Mouse (Mus musculus): ENCODE data around the gene Gm21985. TPM values are rescaled to one million over a fixed set of nuclear protein-coding genes. Genes with fewer than 3 reads are reported as not detected.
"Not testable (repeated sequence)": the region's sequence is repeated elsewhere in the genome, so short reads cannot be mapped to it uniquely, and the experiment has no call there.

Gm21985 gene
- total RNA-seq, 2 experiments from 2014 or later, result 1.3 TPM; not detected in 1

GRCm38 (mm10) chr2:112378973-112379898 lies 113.1 kb downstream of the Gm21985 start, which contains the start of gene Katnbl1:
TSS of gene Katnbl1 (plus strand) at chr2:112379211.
- peak; percentile 97 for ATAC-seq (replicated peaks; ENCODE audit: low FRiP score, poor library complexity, severe bottlenecking)

DNA sequence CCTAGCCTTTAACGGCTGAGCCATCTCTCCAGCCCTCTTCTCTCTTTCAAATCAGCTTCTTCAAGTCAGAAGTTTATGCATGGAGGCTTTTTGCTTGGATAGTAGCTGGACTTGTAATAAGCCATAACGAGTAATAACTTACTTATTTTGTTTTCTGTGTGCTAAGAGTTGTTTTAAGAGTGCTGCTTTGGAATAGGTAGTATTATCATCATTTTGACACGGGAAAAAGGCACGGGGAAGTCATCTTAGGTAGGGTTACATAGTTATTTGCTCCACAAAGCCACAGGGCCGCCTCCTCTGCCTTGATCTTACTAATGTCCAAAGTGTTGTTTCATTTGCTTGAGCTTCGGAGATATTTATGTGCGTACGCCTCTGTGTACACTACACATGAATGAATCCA lies 114.0 kb downstream of the Gm21985 start:
- no peak for ATAC-seq (replicated peaks; ENCODE audit: low FRiP score, poor library complexity, severe bottlenecking)

DNA sequence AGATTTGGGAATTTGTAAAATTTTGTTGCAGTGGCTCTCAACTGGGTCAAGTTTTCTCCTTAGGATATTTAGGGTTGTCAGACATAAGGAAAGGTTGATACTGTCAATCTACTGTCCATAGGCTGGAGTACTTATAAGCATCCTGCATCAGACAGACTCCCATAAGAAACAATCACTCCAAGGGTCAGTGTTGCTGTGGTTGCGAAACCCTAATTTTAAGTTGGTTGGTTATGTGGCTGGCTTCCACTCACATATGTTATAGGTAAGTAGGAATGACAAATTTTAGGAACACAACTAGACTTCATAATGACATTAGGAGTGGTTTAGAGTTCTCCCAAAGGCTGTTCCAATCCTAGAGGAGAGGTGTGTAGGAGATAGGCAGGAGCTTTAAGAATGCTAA lies 115.1 kb downstream of the Gm21985 start:
- ATAC-seq (replicated peaks; ENCODE audit: low FRiP score, poor library complexity, severe bottlenecking), result no peak

GRCm38 (mm10) chr2:112390843-112391242 lies 124.7 kb downstream of the Gm21985 start:
- ATAC-seq (replicated peaks; ENCODE audit: low FRiP score, poor library complexity, severe bottlenecking), result no peak

- no peak for ATAC-seq (replicated peaks; ENCODE audit: low FRiP score, poor library complexity, severe bottlenecking)
Measured at GRCm38 (mm10) chr2:112391346-112392000, 125.4 kb downstream of the Gm21985 start.

- no peak for ATAC-seq (replicated peaks; ENCODE audit: low FRiP score, poor library complexity, severe bottlenecking)
Measured at GRCm38 (mm10) chr2:112392689-112393088, 126.6 kb downstream of the Gm21985 start.

- no peak for ATAC-seq (replicated peaks; ENCODE audit: low FRiP score, poor library complexity, severe bottlenecking)
Measured at GRCm38 (mm10) chr2:112393958-112394357, 127.8 kb downstream of the Gm21985 start.

GRCm38 (mm10) chr2:112396649-112397048 lies 130.5 kb downstream of the Gm21985 start:
- no peak for ATAC-seq (replicated peaks; ENCODE audit: low FRiP score, poor library complexity, severe bottlenecking)

DNA sequence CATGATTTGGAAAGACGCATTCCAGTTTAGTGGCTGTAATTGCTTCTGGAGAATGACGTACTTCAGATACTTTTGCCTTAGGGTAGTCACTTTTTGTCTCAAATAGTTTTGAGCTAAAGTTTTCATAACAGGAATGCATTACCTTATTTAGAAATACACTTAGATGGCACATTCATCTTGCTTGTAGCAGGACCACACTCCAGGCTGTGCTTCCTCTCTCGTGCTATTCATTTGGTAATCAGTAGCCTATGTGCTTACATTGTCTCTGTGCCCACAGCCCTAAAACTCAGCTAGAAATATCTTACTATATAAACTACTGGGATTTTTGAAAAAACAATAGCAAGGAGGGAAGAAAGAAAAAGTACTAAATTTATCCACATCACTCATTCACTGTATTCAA lies 140.9 kb downstream of the Gm21985 start:
- ATAC-seq (replicated peaks; ENCODE audit: low FRiP score, poor library complexity, severe bottlenecking), result no peak

DNA sequence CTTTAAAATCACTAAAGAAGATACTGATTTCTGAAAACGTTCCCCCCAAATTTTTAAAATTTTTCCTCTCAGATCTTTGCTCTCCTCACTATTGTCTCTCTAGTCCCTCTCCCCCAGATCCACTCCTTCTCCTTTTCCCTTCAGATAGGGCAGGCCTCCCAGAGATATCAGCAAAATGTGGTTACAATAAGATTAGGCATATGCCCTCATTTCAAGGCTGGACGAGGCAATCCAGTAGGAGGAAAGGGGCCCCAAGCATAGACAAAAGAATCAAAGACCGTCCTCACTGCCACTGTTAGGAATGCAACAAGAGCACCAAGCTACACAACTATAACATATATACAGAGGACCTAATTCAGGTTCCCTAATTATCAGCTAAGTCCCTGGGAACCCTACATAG lies 159.2 kb downstream of the Gm21985 start:
- no peak for ATAC-seq (replicated peaks; ENCODE audit: low FRiP score, poor library complexity, severe bottlenecking)

DNA sequence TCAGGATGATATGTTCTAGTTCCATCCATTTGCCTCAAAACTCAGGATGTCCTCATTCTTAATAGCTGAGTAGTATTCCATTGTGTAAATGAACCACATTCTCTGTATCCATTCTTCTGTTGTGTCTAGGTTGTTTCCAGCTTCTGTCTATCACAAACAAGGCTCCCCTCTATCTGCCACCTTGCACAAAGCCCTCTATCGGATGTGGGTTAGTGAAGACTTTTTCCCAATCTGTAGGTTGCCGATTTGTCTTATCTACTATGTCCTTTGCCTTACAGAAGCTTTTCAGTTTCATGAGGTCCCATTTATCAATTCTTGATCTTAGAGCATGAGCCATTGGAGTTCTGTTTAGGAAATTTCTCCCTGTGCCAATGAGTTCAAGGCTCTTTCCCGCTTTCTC lies 162.4 kb downstream of the Gm21985 start:
- not testable (repeated sequence) for ATAC-seq (replicated peaks; ENCODE audit: low FRiP score, poor library complexity, severe bottlenecking)

DNA sequence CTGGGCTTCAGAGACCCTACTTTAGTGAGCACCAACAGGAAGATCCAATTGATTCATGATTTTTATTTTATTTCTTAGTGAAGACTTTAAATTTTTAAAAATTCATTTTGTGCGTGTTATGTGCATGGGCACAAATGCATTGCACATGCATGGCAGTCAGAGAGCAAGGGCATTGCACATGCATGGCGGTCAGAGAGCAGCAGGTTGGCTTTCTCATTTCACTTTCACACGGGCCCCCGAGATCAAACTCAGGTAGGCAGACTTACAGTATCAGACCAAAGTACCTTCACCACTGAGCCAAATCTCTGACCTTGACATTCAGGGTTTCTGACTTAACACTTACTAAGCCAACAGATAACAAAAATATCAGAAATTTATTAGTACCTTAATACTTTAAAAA lies 163.6 kb downstream of the Gm21985 start:
- no peak for ATAC-seq (replicated peaks; ENCODE audit: low FRiP score, poor library complexity, severe bottlenecking)

GRCm38 (mm10) chr2:112430403-112430802 lies 164.3 kb downstream of the Gm21985 start:
- ATAC-seq (replicated peaks; ENCODE audit: low FRiP score, poor library complexity, severe bottlenecking), result no peak

GRCm38 (mm10) chr2:112432523-112432922 lies 166.4 kb downstream of the Gm21985 start:
- no peak for ATAC-seq (replicated peaks; ENCODE audit: low FRiP score, poor library complexity, severe bottlenecking)

GRCm38 (mm10) chr2:112433359-112433758 lies 167.2 kb downstream of the Gm21985 start:
- no peak for ATAC-seq (replicated peaks; ENCODE audit: low FRiP score, poor library complexity, severe bottlenecking)

DNA sequence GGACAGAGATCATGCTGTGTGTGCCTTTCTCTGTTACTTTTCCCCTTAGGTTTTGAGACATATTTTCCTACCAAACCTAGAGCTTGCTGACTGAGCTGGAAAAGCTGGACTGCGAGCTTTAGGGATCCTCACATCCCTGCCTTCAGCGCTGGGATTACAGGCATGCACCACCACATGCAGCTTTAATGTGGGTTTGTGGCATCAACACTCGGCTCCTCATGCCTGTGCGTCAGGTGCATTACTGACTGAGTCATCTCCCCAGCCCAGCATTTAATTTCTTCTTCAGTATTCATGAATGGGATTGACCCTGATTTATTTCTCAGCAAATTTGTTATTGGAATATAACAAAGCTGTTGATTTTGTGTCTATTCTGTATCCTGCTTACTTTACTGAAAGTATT lies 170.2 kb downstream of the Gm21985 start:
- no peak for ATAC-seq (replicated peaks; ENCODE audit: low FRiP score, poor library complexity, severe bottlenecking)

DNA sequence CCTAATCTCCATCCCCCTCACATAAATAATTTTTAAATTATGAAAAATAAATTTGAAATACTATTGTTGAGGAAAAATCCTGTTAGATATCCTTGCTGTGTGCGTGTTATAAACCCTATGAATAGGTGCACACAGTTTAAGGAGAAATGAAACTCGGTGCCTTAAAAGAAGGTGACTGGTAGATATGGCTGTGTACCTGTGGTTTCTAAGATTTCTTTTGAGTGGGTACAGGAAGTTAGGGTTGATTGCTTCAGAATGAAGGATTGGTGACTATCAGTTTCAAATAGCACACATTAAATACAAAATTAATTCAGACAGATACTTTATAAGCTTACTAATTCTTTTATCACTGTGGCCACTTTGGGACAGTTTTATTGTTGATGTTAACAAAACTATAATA lies 171.5 kb downstream of the Gm21985 start:
- no peak for ATAC-seq (replicated peaks; ENCODE audit: low FRiP score, poor library complexity, severe bottlenecking)

DNA sequence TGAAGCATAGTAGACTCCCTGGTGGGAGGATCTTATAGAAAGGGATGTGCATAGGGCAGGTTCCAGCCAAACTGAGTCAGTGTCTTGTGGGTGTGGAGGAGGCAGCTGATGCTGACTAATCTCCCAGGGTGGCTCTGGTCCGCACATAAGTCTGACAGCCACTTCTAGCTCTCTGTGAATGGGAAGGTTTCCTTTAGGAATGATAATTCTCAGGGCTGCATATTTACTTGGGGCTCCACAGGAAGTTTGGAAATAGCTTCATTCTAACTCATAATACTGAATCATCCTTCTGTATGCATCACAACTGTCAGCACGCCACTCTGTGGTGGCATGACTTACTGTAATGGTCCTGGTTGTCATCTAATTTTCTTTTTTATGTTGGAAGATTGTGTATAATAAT lies 177.4 kb downstream of the Gm21985 start:
- no peak for ATAC-seq (replicated peaks; ENCODE audit: low FRiP score, poor library complexity, severe bottlenecking)

GRCm38 (mm10) chr2:112445511-112445910 lies 179.4 kb downstream of the Gm21985 start:
- no peak for ATAC-seq (replicated peaks; ENCODE audit: low FRiP score, poor library complexity, severe bottlenecking)

DNA sequence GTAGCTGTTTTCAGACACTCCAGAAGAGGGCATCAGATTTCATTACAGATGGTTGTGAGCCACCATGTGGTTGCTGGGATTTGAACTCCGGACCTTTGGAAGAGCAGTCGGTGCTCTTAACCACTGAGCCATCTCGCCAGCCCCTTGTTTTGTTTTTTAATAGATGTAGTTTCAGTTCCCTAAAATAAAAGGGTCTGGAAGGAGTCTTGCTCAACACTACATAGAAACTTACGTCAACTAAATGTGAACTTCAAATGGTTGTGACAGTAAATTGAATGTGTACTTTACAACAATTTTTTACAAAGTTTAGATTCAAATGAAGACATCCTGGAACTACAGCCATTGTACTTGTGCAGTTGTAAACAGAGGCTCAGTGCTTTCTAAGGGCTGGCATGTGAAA lies 181.9 kb downstream of the Gm21985 start:
- not testable (repeated sequence) for ATAC-seq (replicated peaks; ENCODE audit: low FRiP score, poor library complexity, severe bottlenecking)

DNA sequence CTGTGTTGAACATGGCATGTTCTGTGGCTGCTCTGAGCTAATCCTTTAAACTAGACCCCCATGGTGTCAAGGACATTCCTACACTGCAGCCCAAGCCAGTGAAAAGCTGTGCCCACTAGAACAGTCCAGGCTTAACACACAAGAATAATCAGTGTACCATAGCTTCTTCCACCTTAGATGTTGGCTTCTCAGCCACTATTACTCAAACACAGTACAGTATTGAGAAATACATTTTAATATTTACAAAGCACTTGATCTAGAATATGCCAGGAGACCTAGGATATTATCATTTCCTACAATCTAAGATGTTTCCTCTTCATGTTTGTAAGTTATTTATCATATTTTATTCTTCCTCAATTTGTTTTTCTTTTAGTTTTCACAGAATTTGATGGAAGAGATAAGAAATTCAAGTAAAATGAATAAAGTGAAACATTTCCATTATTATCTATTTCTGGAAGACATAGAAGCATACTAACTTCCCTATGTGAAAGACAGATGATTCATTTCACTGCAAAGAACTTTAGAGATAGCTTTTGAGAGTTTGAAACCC lies 182.5 kb downstream of the Gm21985 start:
- ATAC-seq (replicated peaks; ENCODE audit: low FRiP score, poor library complexity, severe bottlenecking), result no peak

Data from erythroid progenitor cell, adult 5-6 weeks (primary cell).